Mouse (Mus musculus) midbrain, embryonic 13.5 days (tissue): ENCODE measurements around the gene Pdpk1. TPM values are rescaled to one million over a fixed set of nuclear protein-coding genes. Genes with fewer than 3 reads are reported as not detected.

ENCODE experiments used
- ATAC-seq: fragments of 200-750 bp; cut with Nextera tagmentation; 2 replicates; pipeline ENCODE4 v1.8.0; 2017; ENCODE audit warnings: mild to moderate bottlenecking, moderate TSS enrichment, moderate library complexity
- H3K27ac ChIP-seq: fragments of 300-500 bp; sonication (generic); 2 replicates; pipeline ENCODE4 v1.5.1; 2015; ENCODE audit warnings: inconsistent platforms, mild to moderate bottlenecking, moderate library complexity
- H3K27me3 ChIP-seq: fragments of 300-500 bp; sonication (generic); 2 replicates; pipeline ENCODE4 v1.6.1; 2015; ENCODE audit warnings: mild to moderate bottlenecking, inconsistent platforms
- H3K36me3 ChIP-seq: fragments of 300-500 bp; sonication (generic); 2 replicates; pipeline ENCODE4 v1.6.1; 2015; ENCODE audit warnings: mild to moderate bottlenecking, inconsistent platforms
- H3K4me1 ChIP-seq: fragments of 300-500 bp; sonication (generic); replicated peaks from 2 replicates; pipeline ENCODE4 v1.6.1; 2015; ENCODE audit warnings: inconsistent platforms
- H3K4me2 ChIP-seq: fragments of 300-500 bp; sonication (generic); replicated peaks from 2 replicates; pipeline ENCODE4 v1.6.1; 2015; ENCODE audit warnings: moderate library complexity, mild to moderate bottlenecking, inconsistent platforms
- H3K4me3 ChIP-seq: fragments of 300-500 bp; sonication (generic); replicated peaks from 2 replicates; pipeline ENCODE4 v1.5.1; 2015; ENCODE audit warnings: mild to moderate bottlenecking, inconsistent platforms
- H3K9ac ChIP-seq: fragments of 300-500 bp; sonication (generic); replicated peaks from 2 replicates; pipeline ENCODE4 v1.6.1; 2015; ENCODE audit warnings: mild to moderate bottlenecking, inconsistent platforms
- H3K9me3 ChIP-seq: fragments of 300-500 bp; sonication (generic); 2 replicates; pipeline ENCODE4 v1.6.1; 2016; ENCODE audit warnings: mild to moderate bottlenecking, inconsistent platforms
- WGBS: fragments of 180-500 bp; shearing (Covaris S2); methylation state at CpG from one replicate; pipeline ENCODE4 v1.1.7; 2015; 5-methylcytosine and 5-hydroxymethylcytosine counted together
- polyA plus RNA-seq: library from polyadenylated mRNA; unstranded; fragments of >200 nt; fragmentation: Nextera tagmentation; extraction: Ambion mirVana; gene quantifications from 2 replicates; pipeline ENCODE4 v1.2.1, GENCODE M21; 2015

Pdpk1 gene
- polyA plus RNA-seq, 1 experiment from 2014 or later, result 63.1 TPM

GRCm38 (mm10) chr17:24056636-24057625 is 93.8 kb downstream of the Pdpk1 start:
- Histone ChIP-seq H3K36me3 (peaks cover 85% of the 10 kb centered on the region), H3K4me3 (no peak overlapping the region), H3K27me3 (no peaks in the 10 kb centered on the region), H3K27ac (no peak overlapping the region), H3K9me3 (no peaks in the 10 kb centered on the region), H3K4me2 (no peak overlapping the region), H3K9ac (no peak overlapping the region), H3K4me1 (no peaks in the 10 kb centered on the region)
- ATAC-seq, result no peak
- 96% methylated on average over 14 of the region's 14 CpGs for WGBS

DNA sequence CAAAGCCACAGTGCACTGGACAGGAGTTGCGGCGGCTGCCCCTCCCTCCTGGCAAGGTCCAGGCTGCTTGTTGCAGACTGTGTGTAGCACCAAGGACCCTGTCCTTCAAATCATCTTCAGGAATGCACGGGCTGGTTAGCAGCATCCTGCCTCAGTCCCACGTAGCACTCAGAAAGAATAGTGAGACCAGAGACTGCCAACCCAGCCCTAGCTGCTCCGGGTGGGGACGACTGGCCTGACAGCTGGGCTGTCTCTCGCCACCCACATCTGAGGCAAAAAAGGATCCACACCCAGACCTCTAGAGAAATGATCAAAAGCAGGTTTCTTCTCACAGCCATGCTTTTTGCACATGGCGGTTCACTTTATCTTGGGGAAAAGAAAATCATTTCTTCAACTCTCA is 101.7 kb downstream of the Pdpk1 start:
- Histone ChIP-seq H3K27me3 (no peaks in the 10 kb centered on the region), H3K4me3 (no peak overlapping the region), H3K36me3 (peaks cover 73% of the 10 kb centered on the region), H3K9me3 (no peaks in the 10 kb centered on the region), H3K4me2 (no peak overlapping the region), H3K4me1 (no peaks in the 10 kb centered on the region), H3K9ac (no peak overlapping the region), H3K27ac (no peak overlapping the region)
- 92% methylated on average over 8 of the region's 8 CpGs for WGBS
- ATAC-seq, result no peak

DNA sequence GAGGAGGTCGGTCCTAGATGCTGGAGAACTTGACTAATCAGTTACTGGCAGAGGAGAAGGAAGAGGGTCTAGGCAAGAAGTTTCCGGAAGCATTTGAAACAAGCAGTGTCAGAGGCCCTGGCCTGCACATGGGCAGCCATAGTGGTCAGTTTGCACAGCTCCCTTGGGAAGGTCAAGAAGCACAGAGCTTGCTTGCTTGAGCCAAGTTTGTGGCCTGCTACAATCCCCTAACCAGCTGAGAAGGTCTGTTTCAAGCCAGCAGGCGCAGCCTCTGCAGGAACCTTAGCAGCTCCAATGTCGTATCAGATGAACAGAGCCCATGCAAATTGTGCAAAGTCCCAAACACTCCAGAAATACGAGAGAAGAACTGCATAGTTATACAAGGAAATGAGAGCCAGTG is 102.7 kb downstream of the Pdpk1 start:
- Histone ChIP-seq H3K4me2 (no peak overlapping the region), H3K36me3 (peaks cover 64% of the 10 kb centered on the region), H3K9ac (no peak overlapping the region), H3K27me3 (no peaks in the 10 kb centered on the region), H3K9me3 (no peaks in the 10 kb centered on the region), H3K4me3 (no peak overlapping the region), H3K27ac (no peak overlapping the region), H3K4me1 (no peaks in the 10 kb centered on the region)
- no peak for ATAC-seq
- 92% methylated on average over 5 of the region's 5 CpGs for WGBS

DNA sequence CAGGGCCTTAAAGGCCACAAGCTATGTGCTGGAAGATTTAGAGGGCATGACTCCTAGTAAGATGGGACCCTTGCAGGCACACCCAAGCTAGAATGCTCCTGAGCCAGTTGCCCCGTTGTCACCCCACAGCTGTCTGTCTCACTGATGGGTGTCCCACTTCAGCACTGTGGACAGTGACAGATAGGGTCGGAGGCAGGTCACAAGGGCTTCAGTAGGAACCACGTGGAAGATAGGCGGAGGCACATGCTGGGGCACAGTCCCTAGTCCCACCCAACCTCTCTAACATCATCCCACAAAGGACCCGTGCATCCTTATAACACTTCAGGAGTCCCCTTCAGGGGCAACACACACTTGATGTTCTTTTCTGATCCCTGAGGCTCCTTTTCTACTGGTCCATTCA is 104.7 kb downstream of the Pdpk1 start:
- WGBS, result 49% methylated on average over 5 of the region's 5 CpGs
- H3K27me3 ChIP-seq, result no peaks in the 10 kb centered on the region
- no peak overlapping the region for H3K4me2 ChIP-seq
- H3K9me3 ChIP-seq, result no peaks in the 10 kb centered on the region
- peaks cover 44% of the 10 kb centered on the region for H3K36me3 ChIP-seq
- no peak for ATAC-seq
- H3K4me1 ChIP-seq, result no peaks in the 10 kb centered on the region
- H3K27ac ChIP-seq, result no peak overlapping the region
- no peak overlapping the region for H3K9ac ChIP-seq
- no peak overlapping the region for H3K4me3 ChIP-seq

DNA sequence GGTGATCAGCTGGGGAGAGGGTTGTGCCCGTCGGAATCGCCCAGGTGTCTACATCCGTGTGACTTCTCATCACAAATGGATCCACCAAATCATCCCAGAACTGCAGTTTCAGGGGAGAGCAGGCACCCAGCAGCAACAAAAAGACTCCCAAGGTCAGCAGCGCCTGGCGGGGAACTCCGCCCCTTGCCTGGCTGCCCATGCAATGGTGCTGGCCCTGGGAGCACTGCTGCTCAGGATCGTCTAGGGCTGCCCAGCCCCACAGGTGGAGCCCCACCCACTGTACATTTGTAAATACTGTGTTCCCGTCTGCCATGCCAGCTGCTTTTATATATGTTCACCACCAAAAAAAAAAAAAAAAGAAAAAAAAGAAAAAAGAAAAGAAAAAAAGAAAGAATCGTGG is 105.1 kb downstream of the Pdpk1 start:
- Histone ChIP-seq H3K4me1 (no peaks in the 10 kb centered on the region), H3K36me3 (peaks cover 39% of the 10 kb centered on the region), H3K27me3 (no peaks in the 10 kb centered on the region), H3K4me2 (no peak overlapping the region), H3K9me3 (no peaks in the 10 kb centered on the region), H3K4me3 (no peak overlapping the region), H3K9ac (no peak overlapping the region), H3K27ac (no peak overlapping the region)
- 83% methylated on average over 10 of the region's 10 CpGs for WGBS
- ATAC-seq, result no peak

DNA sequence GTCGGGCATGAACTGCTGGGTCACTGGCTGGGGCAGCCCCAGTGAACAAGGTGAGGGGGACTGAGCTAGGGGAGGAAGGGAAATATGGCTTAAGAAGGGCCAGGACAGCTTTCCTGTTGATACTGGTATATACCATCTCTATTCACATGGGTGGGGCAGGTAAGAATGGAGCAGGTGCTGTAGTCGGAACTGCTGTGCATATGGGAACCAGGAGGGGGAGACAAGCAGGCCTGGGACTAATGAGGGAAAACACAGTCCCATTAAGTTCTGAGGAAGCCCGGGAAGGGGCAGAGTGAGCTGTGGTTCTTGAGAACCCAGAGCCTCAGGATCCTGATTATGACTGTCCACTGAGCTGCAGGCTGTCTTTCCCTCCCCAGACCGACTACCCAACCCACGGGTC is 106.2 kb downstream of the Pdpk1 start:
- 67% methylated on average over 5 of the region's 5 CpGs for WGBS

DNA sequence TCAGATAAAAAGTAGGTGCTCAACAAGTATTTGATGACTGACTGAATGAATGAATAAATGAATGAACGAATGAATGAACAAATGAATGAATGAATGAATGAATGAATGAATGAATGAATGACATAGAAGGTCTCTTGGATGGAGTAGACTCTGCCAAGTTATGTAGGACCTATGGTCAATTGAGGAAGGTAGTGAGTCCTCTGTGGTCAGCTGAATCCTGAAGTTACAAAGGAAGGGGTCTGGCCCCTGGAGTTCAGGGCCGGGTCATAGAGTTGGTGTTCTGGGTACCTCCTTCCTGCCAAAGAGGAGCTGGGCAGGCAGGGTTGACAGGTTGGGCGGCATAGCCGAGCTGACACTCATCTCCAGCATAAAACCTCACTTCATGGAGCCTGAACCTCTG is 112.9 kb downstream of the Pdpk1 start, which contains the start of gene Prss27:
Gene Prss27, plus strand, starts transcription at position 301 of the 400 bp plus-strand sequence.
- no peak within 1 kb of the TSS for H3K9ac ChIP-seq
- ATAC-seq, result no peak
- no peaks in the 10 kb centered on the region for H3K27me3 ChIP-seq
- no peaks in the 10 kb centered on the region for H3K36me3 ChIP-seq
- no peak within 1 kb of the TSS for H3K4me3 ChIP-seq
- 78% methylated on average over 4 of the region's 4 CpGs for WGBS
- H3K9me3 ChIP-seq, result no peaks in the 10 kb centered on the region
- H3K27ac ChIP-seq, result no peak within 1 kb of the TSS
- no peak within 1 kb of the TSS for H3K4me2 ChIP-seq
- no peaks in the 10 kb centered on the region for H3K4me1 ChIP-seq

More for the DNA sequence above, 106.2 kb downstream of the Pdpk1 start:
- Histone ChIP-seq H3K9me3 (no peaks in the 10 kb centered on the region), H3K4me3 (no peak overlapping the region), H3K4me2 (no peak overlapping the region), H3K27ac (no peak overlapping the region), H3K27me3 (no peaks in the 10 kb centered on the region), H3K9ac (no peak overlapping the region), H3K4me1 (no peaks in the 10 kb centered on the region), H3K36me3 (peaks cover 32% of the 10 kb centered on the region)
- ATAC-seq, result no peak

DNA sequence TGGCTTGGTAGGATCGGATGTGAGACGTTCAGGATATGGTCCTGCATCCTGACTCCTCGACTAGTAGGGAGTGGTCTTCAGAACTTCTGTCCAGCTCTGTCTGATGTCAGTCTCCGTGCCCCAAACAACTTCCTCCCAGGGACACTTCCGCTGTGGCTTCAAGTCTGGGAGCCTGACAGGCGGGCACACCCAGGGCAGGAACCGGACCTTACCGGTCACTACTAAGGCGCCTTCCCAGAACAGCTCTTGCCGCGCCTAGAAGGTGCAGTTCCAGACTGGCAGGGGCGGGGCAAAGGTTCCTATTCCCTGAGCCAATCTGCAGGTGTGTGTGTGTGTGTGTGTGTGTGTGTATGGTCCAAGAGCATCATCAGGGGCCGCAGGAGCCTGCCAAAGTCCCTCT is 113.4 kb downstream of the Pdpk1 start:
- Histone ChIP-seq H3K27ac (no peak overlapping the region), H3K27me3 (no peaks in the 10 kb centered on the region), H3K4me2 (no peak overlapping the region), H3K4me3 (no peak overlapping the region), H3K9ac (no peak overlapping the region), H3K36me3 (no peaks in the 10 kb centered on the region), H3K9me3 (no peaks in the 10 kb centered on the region), H3K4me1 (no peaks in the 10 kb centered on the region)
- no peak for ATAC-seq
- 86% methylated on average over 13 of the region's 13 CpGs for WGBS

GRCm38 (mm10) chr17:24036954-24037353 is 113.8 kb downstream of the Pdpk1 start:
- H3K27ac ChIP-seq, result no peak overlapping the region
- no peak overlapping the region for H3K4me2 ChIP-seq
- WGBS, result 72% methylated on average over 6 of the region's 6 CpGs
- H3K4me3 ChIP-seq, result no peak overlapping the region
- no peak overlapping the region for H3K9ac ChIP-seq
- no peak for ATAC-seq
- H3K9me3 ChIP-seq, result no peaks in the 10 kb centered on the region
- no peaks in the 10 kb centered on the region for H3K27me3 ChIP-seq
- no peaks in the 10 kb centered on the region for H3K36me3 ChIP-seq
- no peaks in the 10 kb centered on the region for H3K4me1 ChIP-seq

- H3K4me3 ChIP-seq, result no peak overlapping the region
- H3K27ac ChIP-seq, result no peak overlapping the region
- no peak overlapping the region for H3K4me2 ChIP-seq
- no peaks in the 10 kb centered on the region for H3K4me1 ChIP-seq
- H3K9me3 ChIP-seq, result no peaks in the 10 kb centered on the region
- H3K9ac ChIP-seq, result no peak overlapping the region
- ATAC-seq, result no peak
- 89% methylated on average over 7 of the region's 7 CpGs for WGBS
- no peaks in the 10 kb centered on the region for H3K27me3 ChIP-seq
- no peaks in the 10 kb centered on the region for H3K36me3 ChIP-seq
These were observed 115.6 kb downstream of the Pdpk1 start for GRCm38 (mm10) chr17:24035087-24035486.

DNA sequence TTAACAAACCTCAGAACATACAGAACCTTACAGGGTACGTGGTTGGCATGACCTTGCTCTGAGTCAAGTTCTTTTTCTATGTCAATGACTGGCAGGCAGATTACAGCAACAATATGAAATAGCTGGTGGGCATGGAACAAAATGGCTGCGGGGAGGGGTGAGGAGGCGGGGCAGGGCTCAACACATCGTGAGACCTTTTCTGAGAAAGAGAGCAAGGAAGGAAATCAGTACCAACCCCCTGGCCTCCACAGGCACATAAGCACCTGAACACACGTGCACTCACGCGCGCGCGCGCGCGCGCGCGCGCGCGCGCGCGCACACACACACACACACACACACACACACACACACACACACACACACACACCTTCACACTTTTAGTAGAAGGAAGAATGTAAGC is 120.2 kb downstream of the Pdpk1 start:
- Histone ChIP-seq H3K36me3 (no peaks in the 10 kb centered on the region), H3K4me1 (no peaks in the 10 kb centered on the region), H3K4me2 (no peak overlapping the region), H3K9me3 (no peaks in the 10 kb centered on the region), H3K9ac (no peak overlapping the region), H3K27me3 (no peaks in the 10 kb centered on the region), H3K27ac (no peak overlapping the region), H3K4me3 (no peak overlapping the region)
- 90% methylated on average over 19 of the region's 22 CpGs for WGBS
- no peak for ATAC-seq

DNA sequence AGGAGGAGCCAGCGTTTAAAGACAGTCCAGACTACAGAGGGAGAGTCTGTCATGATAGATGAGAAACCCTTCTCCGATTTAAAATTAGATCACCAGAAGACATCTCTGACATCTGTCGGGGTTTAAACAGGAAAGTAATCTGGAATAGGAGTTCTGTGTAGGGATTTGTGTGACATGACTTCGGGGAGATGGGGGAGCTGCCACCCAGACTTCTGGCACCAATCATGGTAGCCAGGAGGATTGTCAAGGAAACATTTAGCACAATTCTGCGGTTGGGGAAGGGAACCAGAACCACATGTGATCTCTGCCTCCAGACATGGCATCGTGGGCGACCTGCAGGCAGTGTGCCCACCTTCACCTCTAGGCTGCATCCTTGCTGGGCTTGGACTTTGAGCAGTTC is 121.2 kb downstream of the Pdpk1 start:
- Histone ChIP-seq H3K27me3 (no peaks in the 10 kb centered on the region), H3K27ac (no peak overlapping the region), H3K4me3 (no peak overlapping the region), H3K4me1 (no peaks in the 10 kb centered on the region), H3K9me3 (no peaks in the 10 kb centered on the region), H3K9ac (no peak overlapping the region), H3K36me3 (no peaks in the 10 kb centered on the region), H3K4me2 (no peak overlapping the region)
- WGBS, result 88% methylated on average over 7 of the region's 7 CpGs
- ATAC-seq, result no peak
